Mouse (Mus musculus) erythroblast, embryonic 14.5 days (primary cell): Measurements from ENCODE around the gene Pomp. TPM values are rescaled to one million over a fixed set of nuclear protein-coding genes. Genes with fewer than 3 reads are reported as not detected.
A peak's percentile ranks its signal among the peaks of the same experiment; 100 is the strongest.
"Not testable (repeated sequence)": the region's sequence is repeated elsewhere in the genome, so short reads cannot be mapped to it uniquely, and the experiment has no call there.

Experiments
- H3K27me3 ChIP-seq: 2 replicates; pipeline ENCODE4 v1.6.1; 2012; ENCODE audit warnings: inconsistent platforms; ENCODE audit not compliant: control insufficient read depth
- H3K36me3 ChIP-seq: 2 replicates; pipeline ENCODE4 v1.6.1; 2012; ENCODE audit warnings: mild to moderate bottlenecking, inconsistent platforms; ENCODE audit not compliant: control insufficient read depth
- H3K4me1 ChIP-seq: 2 replicates; pipeline ENCODE4 v1.6.1; 2012; ENCODE audit warnings: inconsistent platforms; ENCODE audit not compliant: control insufficient read depth
- H3K4me3 ChIP-seq: replicated peaks from 2 replicates; pipeline ENCODE3; 2012; ENCODE audit warnings: moderate library complexity, mild to moderate bottlenecking, inconsistent platforms
- H3K9me3 ChIP-seq: 2 replicates; pipeline ENCODE4 v1.6.1; 2012; ENCODE audit warnings: low read length, inconsistent platforms, mixed read lengths; ENCODE audit not compliant: control insufficient read depth
- GATA1 ChIP-seq: IDR thresholded peaks from 2 replicates; pipeline ENCODE4 v1.6.1; 2012; ENCODE audit warnings: low read length, inconsistent platforms, mixed read lengths
- TAL1 ChIP-seq: IDR thresholded peaks from 3 replicates; pipeline ENCODE4 v1.6.1; 2012; ENCODE audit warnings: low read length, inconsistent platforms, mixed read lengths
- polyA plus RNA-seq: library from polyadenylated mRNA; stranded (reverse); fragments of >175 nt; gene quantifications from 2 replicates; pipeline ENCODE4 v1.2.3, GENCODE M21; 2012

Pomp gene
- polyA plus RNA-seq, 1 experiment, result 1.0 TPM

DNA sequence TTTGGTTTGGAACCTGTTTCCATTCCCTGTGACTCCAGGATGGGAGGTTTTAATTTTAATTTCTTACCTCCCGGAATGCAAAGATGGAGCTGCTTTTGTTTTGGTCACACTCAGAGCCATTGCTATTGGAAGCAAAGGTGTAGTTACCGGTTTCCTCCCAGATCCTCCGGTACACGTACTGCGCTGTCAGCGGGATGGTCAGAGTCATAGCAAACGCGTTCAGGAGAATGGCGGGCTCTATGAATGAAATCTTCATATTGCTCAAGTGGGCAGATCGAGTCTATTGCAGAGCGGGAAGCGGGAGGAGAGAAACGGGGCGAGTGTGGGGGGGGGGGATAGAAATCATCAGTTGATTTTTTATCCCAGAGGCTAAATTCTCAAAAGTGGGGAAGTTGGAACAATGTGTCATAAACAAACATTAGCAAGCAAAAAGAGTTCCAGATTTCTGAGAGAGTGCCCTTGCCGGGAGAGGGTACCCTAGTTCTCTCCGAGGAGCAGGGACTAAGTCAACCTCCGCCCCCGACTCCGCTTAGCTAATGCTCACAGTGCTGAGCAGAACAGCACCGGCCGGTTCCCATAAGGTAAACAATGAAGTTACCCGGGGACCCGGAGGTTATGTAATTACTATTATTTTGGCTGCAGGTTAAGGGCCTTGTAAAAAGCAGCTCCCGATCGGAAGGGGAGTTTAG lies 33.6 kb downstream of the Pomp start:
- Histone ChIP-seq H3K27me3 (peaks cover 5% of the 10 kb centered on the region; the same call in 1 of the 2 replicates), H3K4me1 (peaks cover 65% of the 10 kb centered on the region), H3K4me3 (peak overlapping the region; percentile 68), H3K9me3 (no peaks in the 10 kb centered on the region), H3K36me3 (peaks cover 30% of the 10 kb centered on the region)
- TF ChIP-seq TAL1 (no peak), GATA1 (no peak)

DNA sequence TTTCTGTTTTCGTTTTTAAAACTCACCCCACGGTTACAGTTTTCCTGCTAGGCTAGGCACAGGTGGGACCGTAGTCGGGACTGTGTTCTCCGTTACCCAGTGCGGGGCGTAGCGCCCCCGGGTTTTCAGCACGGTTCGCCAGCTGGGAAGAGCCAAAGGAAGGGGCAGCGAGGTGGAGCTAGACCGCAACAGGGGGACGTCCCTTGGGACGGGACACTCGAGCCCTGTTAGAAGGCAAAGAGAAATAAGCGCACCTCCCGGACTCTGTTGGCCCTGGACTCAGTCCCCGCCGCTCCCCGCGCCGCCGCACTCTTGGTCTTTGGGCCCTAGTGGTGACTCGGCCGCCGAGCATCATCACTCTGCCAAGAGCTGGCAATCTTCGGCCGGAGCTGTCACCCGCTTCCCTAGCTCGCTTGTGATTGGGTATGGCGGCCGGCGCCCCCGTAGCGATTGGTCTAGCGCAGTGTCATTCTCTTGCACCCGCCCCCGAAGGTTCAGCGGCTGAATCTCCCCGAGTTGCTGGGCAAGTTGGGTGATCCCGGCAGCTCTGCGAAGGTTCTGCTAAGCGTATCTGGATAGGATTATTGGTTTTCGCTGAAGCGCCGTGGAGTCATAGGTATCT lies 34.3 kb downstream of the Pomp start, which contains the start of gene Slc46a3:
Gene Slc46a3 (minus strand): TSS at position 361 of the 622 bp plus-strand sequence.
- peaks cover 60% of the 10 kb centered on the region for H3K4me1 ChIP-seq
- peak within 1 kb of the TSS; percentile 68 for H3K4me3 ChIP-seq
- H3K36me3 ChIP-seq, result peaks cover 27% of the 10 kb centered on the region
- peaks cover 5% of the 10 kb centered on the region; the same call in 1 of the 2 replicates for H3K27me3 ChIP-seq
- no peaks in the 10 kb centered on the region for H3K9me3 ChIP-seq
- TF ChIP-seq GATA1 (no peak), TAL1 (no peak)

DNA sequence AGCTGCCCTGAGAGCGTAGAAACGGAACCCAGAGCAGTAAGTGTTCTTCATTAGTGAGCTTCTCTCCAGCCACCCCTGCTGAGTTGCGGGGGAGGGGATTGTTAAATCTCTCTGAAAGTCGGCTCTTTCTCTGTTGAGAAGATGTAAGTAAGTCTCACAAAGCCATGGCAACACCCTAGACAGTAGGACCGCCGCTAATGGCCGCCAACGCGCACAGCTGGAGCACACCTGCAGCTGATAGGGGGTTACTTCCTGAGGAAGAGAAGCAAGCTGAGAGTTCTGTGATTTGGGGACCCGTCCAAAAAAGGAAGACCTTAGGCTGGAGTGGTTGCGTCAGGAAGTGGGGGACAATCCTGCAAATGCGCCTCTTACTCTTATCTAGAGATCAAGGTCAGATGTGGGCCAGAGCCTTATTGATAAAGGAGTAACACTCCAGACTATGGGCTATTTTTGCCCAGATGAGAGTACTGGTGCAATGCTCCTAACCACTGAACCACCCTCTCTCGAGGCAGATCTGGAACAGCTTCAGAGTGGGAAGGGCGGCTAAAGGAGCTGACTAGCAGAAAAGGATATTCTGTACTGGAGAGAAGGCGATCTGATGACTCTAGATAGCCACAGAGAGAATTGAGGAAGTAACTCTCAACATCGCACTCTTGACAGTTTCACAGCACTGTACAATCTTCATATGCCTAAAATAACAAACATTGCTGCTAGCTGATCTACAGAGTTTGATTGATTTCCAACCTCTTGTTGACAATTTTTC lies 35.4 kb downstream of the Pomp start:
- H3K36me3 ChIP-seq, result peaks cover 20% of the 10 kb centered on the region
- H3K27me3 ChIP-seq, result peaks cover 5% of the 10 kb centered on the region; the same call in 1 of the 2 replicates
- H3K4me3 ChIP-seq, result peak overlapping the region; percentile 68
- H3K9me3 ChIP-seq, result no peaks in the 10 kb centered on the region
- peaks cover 54% of the 10 kb centered on the region for H3K4me1 ChIP-seq
- TF ChIP-seq GATA1, result no peak; the same call in 1 of the 2 replicates
- TF ChIP-seq TAL1, result no peak

DNA sequence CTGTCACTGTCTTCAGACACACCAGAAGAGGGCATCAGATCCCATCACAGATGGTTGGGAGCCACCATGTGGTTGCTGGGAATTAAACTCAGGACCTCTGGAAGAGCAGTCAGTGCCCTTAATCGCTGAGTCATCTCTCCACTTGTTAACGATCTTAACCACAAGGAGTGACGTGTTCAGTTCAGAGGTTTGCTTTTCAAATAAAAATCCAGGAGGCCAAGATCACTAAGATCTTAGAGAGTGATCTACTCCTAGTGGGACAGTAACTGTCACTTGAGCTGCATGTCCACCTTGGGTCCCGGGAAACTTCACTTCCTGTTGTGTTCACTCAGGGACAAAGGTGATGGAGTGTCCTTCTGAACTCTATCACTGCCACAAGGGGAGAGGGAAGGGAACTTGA lies 36.2 kb downstream of the Pomp start:
- peaks cover 47% of the 10 kb centered on the region for H3K4me1 ChIP-seq
- H3K36me3 ChIP-seq, result peaks cover 13% of the 10 kb centered on the region
- not testable (repeated sequence) for H3K27me3 ChIP-seq, H3K9me3 ChIP-seq, H3K4me3 ChIP-seq

DNA sequence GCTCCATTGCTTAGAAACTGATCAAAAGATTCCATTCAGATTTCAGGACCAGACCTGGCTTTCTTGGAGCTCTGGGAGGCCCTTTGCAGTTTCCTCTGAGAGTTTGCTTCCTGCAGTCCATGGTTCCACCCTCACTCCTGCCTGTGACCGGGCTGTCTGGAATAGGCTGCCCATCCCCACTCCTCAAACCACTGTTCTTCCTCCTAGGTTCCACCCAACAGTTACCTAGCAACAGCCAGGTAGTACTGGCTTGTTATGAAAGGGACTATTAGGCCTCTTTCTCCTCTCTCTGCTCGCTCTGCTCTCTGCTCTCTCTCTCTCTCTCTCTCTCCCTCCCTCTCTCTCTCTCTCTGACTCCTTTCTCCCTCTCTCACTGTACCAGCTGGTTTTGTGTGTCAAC lies 38.0 kb downstream of the Pomp start:
- no peak for TF ChIP-seq GATA1
- TF ChIP-seq TAL1, result no peak
- no peaks in the 10 kb centered on the region for H3K9me3 ChIP-seq
- H3K4me3 ChIP-seq, result no peak overlapping the region
- H3K4me1 ChIP-seq, result peaks cover 34% of the 10 kb centered on the region
- no peaks in the 10 kb centered on the region for H3K36me3 ChIP-seq
- H3K27me3 ChIP-seq, result peaks cover 5% of the 10 kb centered on the region; the same call in 1 of the 2 replicates

DNA sequence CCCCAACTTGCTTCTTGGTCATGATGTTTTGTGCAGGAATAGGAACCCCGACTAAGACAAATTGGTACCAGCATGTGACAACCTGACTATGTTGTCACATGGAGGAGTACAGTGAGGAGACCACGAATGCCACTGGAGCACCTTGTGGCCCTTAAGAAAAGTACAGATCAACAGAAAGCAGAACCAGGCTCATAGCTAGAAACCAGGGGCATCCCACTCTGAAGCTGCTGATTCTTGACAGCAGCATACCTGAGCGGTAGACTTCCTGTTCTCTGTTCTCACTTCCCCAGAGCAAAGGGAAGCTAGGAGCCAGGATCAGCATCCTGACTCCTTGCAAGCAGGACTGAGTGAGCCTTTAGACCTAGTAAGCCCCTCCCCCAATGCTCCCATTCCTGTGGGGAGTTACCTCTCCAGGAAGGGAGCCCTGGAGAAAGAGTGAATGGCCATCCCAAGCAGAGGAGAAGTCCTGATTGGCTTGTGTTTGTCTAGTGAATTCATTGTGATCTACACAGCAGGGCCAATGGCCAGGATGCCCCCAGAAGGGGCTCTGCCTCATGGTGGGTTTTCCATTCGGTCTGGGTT lies 38.8 kb downstream of the Pomp start:
- no peaks in the 10 kb centered on the region for H3K36me3 ChIP-seq
- no peaks in the 10 kb centered on the region for H3K9me3 ChIP-seq
- peaks cover 5% of the 10 kb centered on the region; the same call in 1 of the 2 replicates for H3K27me3 ChIP-seq
- peaks cover 27% of the 10 kb centered on the region for H3K4me1 ChIP-seq
- no peak for TF ChIP-seq GATA1
- TF ChIP-seq TAL1, result no peak
- no peak overlapping the region for H3K4me3 ChIP-seq

DNA sequence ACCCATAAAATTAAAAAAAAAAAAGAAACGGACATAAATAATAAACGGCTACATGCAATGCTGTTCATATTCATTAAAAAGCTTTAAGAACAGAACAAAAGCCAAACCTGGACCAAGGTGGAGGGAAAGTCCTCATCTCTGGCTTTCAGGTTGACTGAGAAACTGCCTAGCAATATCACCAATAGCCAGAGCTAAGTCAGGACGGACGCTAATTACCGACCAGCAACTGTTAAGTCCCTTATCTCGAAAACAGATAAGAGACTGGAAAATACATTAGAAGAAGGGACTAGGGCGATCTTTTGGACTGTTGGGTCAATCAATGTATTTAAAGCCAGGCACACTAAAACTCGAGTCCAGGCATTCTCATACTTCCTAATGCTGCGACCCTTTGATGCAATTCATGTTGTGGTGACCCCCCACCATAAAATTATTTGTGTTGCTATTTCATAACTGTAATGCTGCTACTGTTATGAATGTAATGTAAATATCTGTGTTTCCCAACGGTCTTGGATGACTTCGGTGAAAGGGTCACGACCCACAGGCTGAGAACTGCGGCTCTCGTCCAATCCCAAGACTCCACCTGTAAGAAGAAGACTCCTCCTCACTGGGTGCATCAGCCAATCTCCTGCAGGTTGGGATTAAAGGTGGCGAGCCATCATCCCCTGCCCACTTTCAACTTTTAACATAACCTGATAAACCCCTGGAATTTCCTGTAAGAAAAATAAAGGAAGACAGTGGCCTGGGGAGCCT lies 41.9 kb downstream of the Pomp start:
- Histone ChIP-seq H3K4me1 (peaks cover 6% of the 10 kb centered on the region), H3K27me3 (no peaks in the 10 kb centered on the region), H3K36me3 (no peaks in the 10 kb centered on the region), H3K9me3 (no peaks in the 10 kb centered on the region; the same call in 1 of the 2 replicates), H3K4me3 (no peak overlapping the region)
- TF ChIP-seq GATA1, result no peak
- TF ChIP-seq TAL1, result no peak

DNA sequence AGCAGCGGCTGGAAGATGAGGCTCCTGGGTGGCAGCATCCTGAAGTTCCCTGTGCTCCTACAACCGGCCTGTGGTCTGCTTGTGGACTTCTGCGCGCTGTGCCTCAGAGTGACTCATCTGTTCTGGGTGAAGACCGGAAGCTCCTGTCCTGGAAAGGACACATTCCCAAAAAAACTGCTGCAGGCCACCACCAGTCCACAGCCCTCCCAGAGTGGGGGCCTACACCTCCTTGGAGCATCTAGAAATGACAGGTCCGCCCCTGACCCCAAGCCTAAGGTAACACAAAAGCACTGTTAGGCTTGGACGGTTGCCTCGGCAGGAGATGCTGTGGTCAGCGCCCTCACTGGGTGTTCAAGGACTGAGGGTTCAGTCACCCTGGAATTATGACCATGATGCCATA lies 42.9 kb downstream of the Pomp start:
- Histone ChIP-seq H3K4me1 (peaks cover 5% of the 10 kb centered on the region), H3K4me3 (no peak overlapping the region), H3K27me3 (no peaks in the 10 kb centered on the region), H3K36me3 (no peaks in the 10 kb centered on the region), H3K9me3 (no peaks in the 10 kb centered on the region; the same call in 1 of the 2 replicates)
- TF ChIP-seq TAL1 (no peak), GATA1 (no peak)
